Mouse (Mus musculus) kidney, adult 2 months (tissue): ENCODE measurements at regions not wholly inside any gene's neighbourhood (a gene's known extent, or its start where the extent isn't known, plus 50 kb on each side); places are given as distances from the start of the nearest gene placed in this dataset.

ENCODE experiments used
- DNase-seq: peaks from one replicate; pipeline ENCODE4 v3.0.0; 2021
- H3K27ac ChIP-seq: fragments of 200-500 bp; 2 replicates; pipeline ENCODE4 v1.5.1; 2012; ENCODE audit warnings: low read depth, low read length, control low read depth, inconsistent platforms; ENCODE audit not compliant: insufficient read depth
- H3K27me3 ChIP-seq: fragments of 200-500 bp; replicated peaks from 2 replicates; pipeline ENCODE4 v1.6.1; 2012; ENCODE audit warnings: mild to moderate bottlenecking, moderate library complexity, low read length, inconsistent platforms; ENCODE audit not compliant: control insufficient read depth, insufficient read depth
- H3K36me3 ChIP-seq: fragments of 200-500 bp; 2 replicates; pipeline ENCODE4 v1.6.1; 2012; ENCODE audit warnings: mild to moderate bottlenecking, moderate library complexity, low read length, inconsistent platforms; ENCODE audit not compliant: control insufficient read depth, insufficient read depth
- H3K4me1 ChIP-seq: fragments of 200-500 bp; 2 replicates; pipeline ENCODE4 v1.6.1; 2011; ENCODE audit warnings: low read length; ENCODE audit not compliant: control insufficient read depth, insufficient read depth
- H3K4me3 ChIP-seq: fragments of 200-500 bp; 2 replicates; pipeline ENCODE4 v1.5.1; 2011; ENCODE audit warnings: mild to moderate bottlenecking, low read depth, low read length, control low read depth; ENCODE audit not compliant: insufficient read depth
- CTCF ChIP-seq: fragments of 200-500 bp; conservative IDR thresholded peaks from 2 replicates; pipeline ENCODE4 v1.5.1; 2011; ENCODE audit warnings: low read depth, mild to moderate bottlenecking, control low read depth, low read length, moderate library complexity, mixed read lengths; ENCODE audit not compliant: insufficient read depth, insufficient read length
- POLR2A ChIP-seq: fragments of 200-500 bp; IDR thresholded peaks from one replicate; pipeline ENCODE4 v1.6.1; 2011; ENCODE audit warnings: low read depth, low read length, control low read depth
- WGBS: fragments of 180-500 bp; shearing (Covaris S2); methylation state at CpG from one replicate; pipeline ENCODE4 v1.1.7; 2018; 5-methylcytosine and 5-hydroxymethylcytosine counted together

DNA sequence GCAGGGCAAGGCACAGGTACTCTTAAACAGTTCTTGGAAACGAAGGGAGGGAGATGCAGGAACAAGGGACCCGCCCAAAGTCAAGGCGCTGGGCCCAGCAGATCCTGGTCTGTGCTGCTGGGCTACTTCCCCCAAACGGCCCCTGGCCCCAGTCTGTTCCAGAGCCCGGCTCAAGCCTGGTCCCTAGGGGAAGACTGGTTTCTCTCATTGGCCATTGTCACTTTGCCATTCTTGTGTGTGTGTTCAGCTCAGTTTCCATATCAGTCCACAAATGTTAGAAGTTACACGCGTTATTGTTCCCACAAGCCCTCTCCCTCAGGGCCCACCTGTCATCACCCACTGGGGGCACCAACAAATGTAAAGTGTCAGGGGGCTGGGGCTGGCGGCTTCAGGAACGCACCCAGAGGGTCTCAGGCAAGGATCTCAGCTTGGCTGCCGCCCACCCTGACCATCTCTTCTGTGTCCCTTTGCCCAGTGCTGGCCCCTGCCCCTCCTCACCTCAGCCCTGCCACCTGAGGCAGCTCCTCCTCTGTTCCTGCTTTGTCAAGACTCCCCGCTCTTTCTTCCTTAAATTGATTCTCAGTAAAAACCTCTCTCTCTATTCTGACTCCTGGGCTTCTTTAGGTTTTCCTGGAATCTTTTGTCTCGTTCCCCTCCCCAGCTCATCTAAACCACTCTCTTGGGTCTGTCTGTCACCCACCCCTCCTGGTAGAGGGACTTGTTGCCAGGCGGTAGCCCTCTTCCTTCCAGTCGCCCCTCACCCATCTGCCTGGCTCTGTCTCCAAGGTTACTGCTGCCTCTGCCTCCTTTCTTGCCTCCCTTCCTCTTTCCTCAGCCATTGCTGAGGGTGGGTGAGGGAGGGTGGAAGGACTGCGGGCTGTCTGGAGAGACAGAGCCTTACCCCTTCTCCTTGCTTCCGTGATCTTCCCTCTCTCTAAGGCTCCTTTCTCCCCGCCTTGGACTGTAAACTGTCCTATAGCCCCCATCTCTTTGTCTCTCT lies 69.2 kb upstream of the 4931429L15Rik start:
- TF ChIP-seq POLR2A, result no peak
- no peak for TF ChIP-seq CTCF
- no peak overlapping the region for H3K27ac ChIP-seq
- H3K36me3 ChIP-seq, result no peaks in the 10 kb centered on the region
- no peaks in the 10 kb centered on the region for H3K4me1 ChIP-seq
- WGBS, result 44% methylated on average over 17 of the region's 17 CpGs
- H3K4me3 ChIP-seq, result no peak overlapping the region
- no peaks in the 10 kb centered on the region for H3K27me3 ChIP-seq
- DNase-seq, result no peak

DNA sequence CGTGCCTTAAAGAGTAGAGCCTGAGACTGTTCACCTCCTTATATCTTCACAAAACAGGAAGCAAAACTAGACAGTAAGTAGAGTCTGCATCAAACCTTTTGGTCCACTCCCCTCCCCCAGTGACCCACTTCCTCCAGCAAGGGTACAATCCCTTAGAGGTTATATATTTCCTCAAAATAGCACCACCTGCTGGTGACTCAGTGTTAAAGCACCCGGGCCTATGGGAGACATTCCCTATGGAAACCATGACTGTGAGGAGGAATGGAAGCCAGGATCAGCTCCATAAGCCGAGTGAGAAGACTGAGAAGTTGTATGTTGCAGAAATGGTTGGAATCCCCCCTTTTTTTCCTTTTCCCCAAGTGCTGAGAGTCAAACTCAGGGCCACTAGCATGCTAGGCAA lies 66.5 kb upstream of the 4931429L15Rik start:
- no peak for DNase-seq
- H3K4me3 ChIP-seq, result no peak overlapping the region
- 96% methylated on average over 3 of the region's 3 CpGs for WGBS

DNA sequence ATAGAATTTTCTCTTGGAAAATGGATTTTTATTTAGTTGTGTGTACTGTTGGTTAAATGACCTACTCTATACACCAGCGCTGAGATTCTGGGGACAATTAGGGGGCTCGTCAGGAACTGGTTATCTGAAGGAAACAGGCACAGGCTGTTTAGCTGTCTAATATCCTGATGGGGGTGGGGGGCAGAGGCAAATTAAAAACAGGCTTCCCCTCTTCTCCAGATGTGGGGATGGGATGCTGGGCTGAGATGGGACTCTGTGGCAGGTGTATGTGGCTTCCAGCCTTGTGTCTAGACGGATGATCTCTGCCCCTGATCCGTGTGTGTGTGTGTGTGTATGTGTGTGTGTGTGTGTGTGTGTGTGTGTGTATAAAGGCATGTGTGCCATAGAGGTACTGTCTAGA lies 61.6 kb upstream of the 4931429L15Rik start:
- Histone ChIP-seq H3K27ac (no peak overlapping the region), H3K27me3 (no peaks in the 10 kb centered on the region), H3K4me1 (no peaks in the 10 kb centered on the region), H3K4me3 (no peak overlapping the region), H3K36me3 (no peaks in the 10 kb centered on the region)
- 68% methylated on average over 4 of the region's 4 CpGs for WGBS
- DNase-seq, result no peak
- TF ChIP-seq POLR2A (no peak), CTCF (no peak)

More for the DNA sequence above, 66.5 kb upstream of the 4931429L15Rik start:
- no peak overlapping the region for H3K27ac ChIP-seq
- no peaks in the 10 kb centered on the region for H3K36me3 ChIP-seq
- TF ChIP-seq POLR2A (no peak), CTCF (no peak)
- H3K4me1 ChIP-seq, result no peaks in the 10 kb centered on the region
- no peaks in the 10 kb centered on the region for H3K27me3 ChIP-seq

DNA sequence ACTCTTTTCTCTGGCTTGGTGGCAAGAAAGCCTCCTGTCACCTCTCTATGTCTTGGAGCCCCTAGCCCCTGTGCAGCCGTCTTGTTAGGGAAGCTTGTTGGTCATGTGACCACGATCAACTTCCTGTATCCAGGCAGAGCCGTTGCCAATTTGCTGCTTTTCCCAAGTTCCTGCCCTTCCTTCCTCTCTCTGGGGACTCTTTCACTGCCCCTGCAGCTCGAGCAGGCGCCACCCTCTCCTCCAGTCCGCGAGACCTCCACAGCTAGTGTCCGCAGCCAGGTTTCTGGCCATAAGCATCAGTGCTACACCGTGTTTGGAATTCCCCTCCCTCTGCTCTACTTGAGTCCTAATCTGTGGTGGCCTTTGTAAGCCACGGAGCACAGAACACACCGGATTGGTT lies 59.7 kb upstream of the 4931429L15Rik start:
- Histone ChIP-seq H3K27ac (no peak overlapping the region), H3K36me3 (no peaks in the 10 kb centered on the region), H3K27me3 (no peaks in the 10 kb centered on the region), H3K4me3 (no peak overlapping the region), H3K4me1 (no peaks in the 10 kb centered on the region)
- no peak for TF ChIP-seq POLR2A
- TF ChIP-seq CTCF, result no peak
- WGBS, result 69% methylated on average over 11 of the region's 11 CpGs
- no peak for DNase-seq

DNA sequence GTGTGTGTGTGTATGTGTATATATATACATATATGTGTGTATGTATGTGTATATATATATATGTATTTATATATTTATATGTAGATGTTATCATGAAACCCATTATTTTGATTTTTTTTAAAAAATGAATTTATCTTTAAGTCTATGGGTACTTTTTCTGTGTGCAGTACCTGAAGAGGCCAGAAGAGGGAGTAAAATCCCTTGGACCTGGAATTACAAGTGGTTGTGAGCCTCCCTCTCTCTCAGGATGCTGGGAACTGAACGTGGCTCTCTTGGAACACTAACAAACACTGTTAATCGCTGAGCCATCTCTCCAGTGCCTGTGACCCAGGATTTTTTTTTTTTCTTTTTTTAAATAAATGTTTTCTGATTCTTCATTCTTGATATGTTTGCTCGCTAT lies 58.6 kb upstream of the 4931429L15Rik start:
- Histone ChIP-seq H3K4me1 (no peaks in the 10 kb centered on the region), H3K36me3 (no peaks in the 10 kb centered on the region), H3K27me3 (no peaks in the 10 kb centered on the region), H3K27ac (no peak overlapping the region), H3K4me3 (no peak overlapping the region)
- WGBS, result 89% methylated on average over 3 of the region's 3 CpGs
- TF ChIP-seq POLR2A, result no peak
- no peak for TF ChIP-seq CTCF
- no peak for DNase-seq
